Mouse (Mus musculus): Measurements from ENCODE around the gene Fpr1. TPM values are rescaled to one million over a fixed set of nuclear protein-coding genes. Genes with fewer than 3 reads are reported as not detected.
"Not testable (repeated sequence)": the region's sequence is repeated elsewhere in the genome, so short reads cannot be mapped to it uniquely, and the experiment has no call there.

The Fpr1 gene
- polyA plus RNA-seq, 1 experiment from 2014 or later = 0.20 TPM

DNA sequence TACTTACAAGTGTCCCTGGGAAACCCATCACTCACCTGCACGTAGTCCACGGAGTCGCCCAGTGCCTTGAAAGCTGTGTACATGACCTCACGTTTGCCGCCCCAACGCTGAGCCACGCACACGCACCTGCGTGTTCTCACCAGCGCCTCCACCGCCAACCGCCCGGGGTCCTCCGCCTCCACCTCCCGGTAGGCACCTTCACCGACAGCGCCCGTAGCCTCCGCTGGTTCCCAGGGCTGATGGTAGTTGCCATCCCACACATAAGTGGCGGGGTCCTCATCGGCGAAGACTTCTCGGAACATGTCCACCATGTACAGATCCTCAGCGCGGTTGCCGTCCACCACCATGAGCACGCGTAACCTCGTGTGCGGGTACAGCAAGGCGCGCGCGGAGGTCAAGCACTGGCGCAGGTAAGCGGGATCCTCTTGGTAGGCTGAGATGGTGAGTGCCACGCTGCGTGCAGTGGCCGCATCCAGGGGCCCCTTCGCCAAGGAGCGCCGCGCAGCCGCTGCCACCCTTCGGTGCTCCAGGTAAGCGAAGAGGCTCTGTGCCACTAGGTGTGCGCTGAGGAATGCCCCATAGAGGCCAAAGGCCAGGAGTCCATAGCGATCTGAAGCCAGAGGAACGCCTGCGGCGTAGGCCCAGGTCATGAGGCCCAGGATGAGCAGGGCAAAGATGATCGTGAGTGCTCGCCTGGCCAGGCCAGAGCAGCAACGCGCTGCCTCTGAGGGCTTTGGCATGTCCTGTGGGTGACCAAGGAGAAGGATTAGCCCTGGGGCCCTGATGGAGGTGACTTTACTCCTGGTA lies 33.6 kb downstream of the Fpr1 start:
- Histone ChIP-seq H3K4me1 (peaks cover 8% of the 10 kb centered on the region; the same call in 1 of the 2 replicates), H3K4me2 (replicated peaks) (peak overlapping the region; percentile 16; the same call in 1 of the 2 replicates), H3K9ac (no peak overlapping the region), H3K27me3 (peaks cover 10% of the 10 kb centered on the region; the same call in 1 of the 2 replicates), H3K4me3 (replicated peaks) (no peak overlapping the region), H3K9me3 (replicated peaks) (no peaks in the 10 kb centered on the region), H3K36me3 (no peaks in the 10 kb centered on the region; the same call in 1 of the 2 replicates), H3K27ac (replicated peaks) (no peak overlapping the region)
- WGBS = 26% methylated on average over 55 of the region's 55 CpGs
- ATAC-seq (ENCODE audit: insufficient number of reproducible peaks, low FRiP score, low TSS enrichment, low read depth) = no peak

DNA sequence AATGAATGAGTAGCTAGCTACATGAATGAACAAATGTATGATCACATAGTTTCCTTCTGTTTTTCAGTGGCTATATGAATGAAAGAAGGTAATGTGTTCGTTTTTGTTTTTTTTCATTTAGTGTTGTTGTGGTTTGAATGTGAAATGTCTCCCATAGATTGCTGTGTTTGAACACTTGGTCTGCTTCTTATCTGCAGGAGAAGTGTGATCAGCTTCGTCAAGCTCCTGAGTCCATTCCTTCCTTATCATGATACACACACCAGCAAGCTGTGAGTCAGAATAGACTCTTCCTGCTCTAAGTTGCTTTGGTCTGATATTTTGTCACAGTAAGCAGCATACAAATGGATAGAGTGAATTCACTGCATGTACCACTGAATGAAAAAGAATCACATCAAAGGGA lies 34.8 kb downstream of the Fpr1 start:
- Histone ChIP-seq H3K9ac (no peak overlapping the region), H3K4me2 (replicated peaks) (no peak overlapping the region), H3K27me3 (peaks cover 10% of the 10 kb centered on the region; the same call in 1 of the 2 replicates), H3K36me3 (no peaks in the 10 kb centered on the region; the same call in 1 of the 2 replicates), H3K9me3 (replicated peaks) (no peaks in the 10 kb centered on the region), H3K27ac (replicated peaks) (no peak overlapping the region), H3K4me1 (0 out of 2 replicates have a peak, but pooled peaks cover 3% of the 10 kb centered on the region), H3K4me3 (replicated peaks) (no peak overlapping the region)
- no peak for ATAC-seq (ENCODE audit: insufficient number of reproducible peaks, low FRiP score, low TSS enrichment, low read depth)
- WGBS = 82% methylated on average over 2 of the region's 2 CpGs

DNA sequence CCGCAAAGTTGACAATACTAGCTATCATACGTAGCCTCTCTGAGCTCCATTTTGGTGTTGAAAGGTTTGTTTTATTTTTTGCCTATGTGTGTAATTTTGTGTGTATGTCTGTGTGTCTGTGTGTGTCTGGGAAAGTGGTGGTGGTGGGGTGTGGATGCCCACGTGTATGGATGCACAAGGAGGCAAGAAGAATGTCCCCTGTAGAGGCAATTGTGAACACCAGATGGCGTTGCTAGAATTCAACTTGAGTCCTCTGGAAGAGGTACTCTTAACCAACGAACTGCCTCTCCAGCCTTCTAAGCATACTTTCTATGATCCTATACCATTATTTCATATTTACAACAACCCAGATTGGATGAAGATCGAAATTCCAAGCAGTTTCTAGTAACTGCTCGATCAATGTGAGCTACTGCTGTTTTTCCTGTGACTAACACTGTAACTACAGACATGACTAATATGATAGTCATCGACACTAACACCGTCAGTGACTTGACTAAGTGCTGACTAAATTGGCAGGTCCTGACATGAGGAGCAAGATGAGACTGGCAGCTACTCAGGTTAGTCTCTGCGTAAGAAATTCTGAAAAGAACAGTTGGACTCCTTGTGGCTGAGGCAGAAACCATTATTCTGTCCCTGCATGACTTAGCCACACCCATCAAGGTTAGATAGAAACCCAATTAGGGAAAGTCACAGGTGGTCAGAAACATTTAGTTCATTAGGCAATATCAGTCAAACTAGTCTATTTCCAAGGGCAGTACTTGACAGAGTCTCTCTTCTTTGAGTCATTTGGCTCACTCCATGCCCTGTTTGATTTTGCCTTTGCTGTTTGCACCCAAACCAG lies 38.3 kb downstream of the Fpr1 start:
- Histone ChIP-seq H3K9me3 (replicated peaks) (no peaks in the 10 kb centered on the region), H3K9ac (no peak overlapping the region), H3K36me3 (peaks cover 9% of the 10 kb centered on the region), H3K27ac (replicated peaks) (no peak overlapping the region), H3K4me2 (replicated peaks) (no peak overlapping the region), H3K4me3 (replicated peaks) (no peak overlapping the region), H3K4me1 (0 out of 2 replicates have a peak, but pooled peaks cover 3% of the 10 kb centered on the region), H3K27me3 (peaks cover 7% of the 10 kb centered on the region; the same call in 1 of the 2 replicates)
- no peak for ATAC-seq (ENCODE audit: insufficient number of reproducible peaks, low FRiP score, low TSS enrichment, low read depth)
- 74% methylated on average over 10 of the region's 10 CpGs for WGBS

- not testable (repeated sequence) for H3K27ac ChIP-seq (replicated peaks); ATAC-seq (ENCODE audit: insufficient number of reproducible peaks, low FRiP score, low TSS enrichment, low read depth); H3K4me2 ChIP-seq (replicated peaks); H3K9ac ChIP-seq; H3K4me1 ChIP-seq; H3K27me3 ChIP-seq; H3K9me3 ChIP-seq (replicated peaks); H3K4me3 ChIP-seq (replicated peaks)
- WGBS = 78% methylated on average over 3 of the region's 3 CpGs
- peaks cover 17% of the 10 kb centered on the region for H3K36me3 ChIP-seq
Observed at GRCm38 (mm10) chr17:17844606-17845005, 39.1 kb downstream of the Fpr1 start.

DNA sequence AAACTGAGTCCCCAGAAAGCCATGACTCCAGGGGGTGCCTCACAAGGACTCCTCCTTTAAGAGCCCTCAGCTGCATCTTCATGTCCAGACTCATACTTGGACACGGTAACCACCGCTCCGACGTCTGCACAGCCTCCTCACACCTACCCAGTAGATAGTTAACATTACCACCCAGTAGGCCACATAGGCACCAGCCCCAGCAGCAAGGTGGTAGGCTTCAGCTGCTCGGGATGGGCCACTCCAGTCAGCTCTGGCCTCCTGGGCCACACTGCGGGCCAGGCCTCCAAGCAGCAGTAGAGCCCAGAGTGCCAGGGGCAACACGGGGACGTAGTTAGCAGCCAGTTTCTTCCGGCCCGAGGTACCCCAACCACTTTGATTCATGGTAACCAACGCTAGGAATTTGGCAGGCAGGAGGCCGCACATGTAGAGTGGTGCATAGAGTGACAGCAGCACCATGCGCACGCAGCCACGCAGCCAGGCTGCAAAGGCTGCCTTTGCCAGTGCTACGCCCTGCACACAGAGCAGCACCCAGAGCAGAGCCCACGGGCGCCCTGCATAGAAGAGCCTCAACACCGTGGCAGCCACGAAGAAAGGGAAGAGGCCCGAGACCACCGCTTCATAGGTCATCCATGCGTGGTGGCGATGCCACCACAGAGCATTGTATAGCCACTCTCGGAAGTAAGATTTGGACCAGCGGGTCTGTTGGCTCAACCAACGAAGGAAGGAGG lies 40.0 kb downstream of the Fpr1 start:
- Histone ChIP-seq H3K36me3 (peaks cover 20% of the 10 kb centered on the region), H3K9ac (no peak overlapping the region), H3K9me3 (replicated peaks) (no peaks in the 10 kb centered on the region), H3K27ac (replicated peaks) (no peak overlapping the region), H3K4me1 (peaks cover 1% of the 10 kb centered on the region), H3K4me2 (replicated peaks) (no peak overlapping the region), H3K4me3 (replicated peaks) (no peak overlapping the region), H3K27me3 (no peaks in the 10 kb centered on the region)
- 70% methylated on average over 27 of the region's 27 CpGs for WGBS
- peak; percentile 41 for ATAC-seq (ENCODE audit: insufficient number of reproducible peaks, low FRiP score, low TSS enrichment, low read depth)

- H3K4me2 ChIP-seq (replicated peaks) = no peak overlapping the region
- H3K4me3 ChIP-seq (replicated peaks) = no peak overlapping the region
- WGBS = 81% methylated on average over 7 of the region's 7 CpGs
- no peaks in the 10 kb centered on the region for H3K27me3 ChIP-seq
- H3K9ac ChIP-seq = no peak overlapping the region
- H3K36me3 ChIP-seq = peaks cover 24% of the 10 kb centered on the region
- H3K27ac ChIP-seq (replicated peaks) = no peak overlapping the region
- no peak for ATAC-seq (ENCODE audit: insufficient number of reproducible peaks, low FRiP score, low TSS enrichment, low read depth)
- peaks cover 28% of the 10 kb centered on the region for H3K4me1 ChIP-seq
- H3K9me3 ChIP-seq (replicated peaks) = no peaks in the 10 kb centered on the region
Observed at GRCm38 (mm10) chr17:17840796-17841195, 42.9 kb downstream of the Fpr1 start.

- 91% methylated on average over 2 of the region's 2 CpGs for WGBS
- no peak for ATAC-seq (ENCODE audit: insufficient number of reproducible peaks, low FRiP score, low TSS enrichment, low read depth)
Observed at GRCm38 (mm10) chr17:17839276-17839675, 44.5 kb downstream of the Fpr1 start.

GRCm38 (mm10) chr17:17837919-17838701 lies 45.6 kb downstream of the Fpr1 start:
- H3K36me3 ChIP-seq = peaks cover 31% of the 10 kb centered on the region
- H3K27ac ChIP-seq (replicated peaks) = peak overlapping the region; percentile 89
- H3K4me3 ChIP-seq (replicated peaks) = peak overlapping the region; percentile 50
- H3K9ac ChIP-seq = peak overlapping the region; percentile 15; the same call in 1 of the 2 replicates
- 1% methylated on average over 43 of the region's 43 CpGs for WGBS
- H3K4me2 ChIP-seq (replicated peaks) = peak overlapping the region; percentile 68
- peak; percentile 97 for ATAC-seq (ENCODE audit: insufficient number of reproducible peaks, low FRiP score, low TSS enrichment, low read depth)
- H3K9me3 ChIP-seq (replicated peaks) = no peaks in the 10 kb centered on the region
- no peaks in the 10 kb centered on the region for H3K27me3 ChIP-seq
- H3K4me1 ChIP-seq = peaks cover 52% of the 10 kb centered on the region

More at GRCm38 (mm10) chr17:17839276-17839675, 44.5 kb downstream of the Fpr1 start:
- H3K9ac ChIP-seq = no peak overlapping the region
- H3K9me3 ChIP-seq (replicated peaks) = no peaks in the 10 kb centered on the region
- no peak overlapping the region for H3K4me3 ChIP-seq (replicated peaks)
- peaks cover 26% of the 10 kb centered on the region for H3K36me3 ChIP-seq
- no peaks in the 10 kb centered on the region for H3K27me3 ChIP-seq
- peaks cover 41% of the 10 kb centered on the region for H3K4me1 ChIP-seq
- no peak overlapping the region for H3K4me2 ChIP-seq (replicated peaks)
- H3K27ac ChIP-seq (replicated peaks) = no peak overlapping the region

DNA sequence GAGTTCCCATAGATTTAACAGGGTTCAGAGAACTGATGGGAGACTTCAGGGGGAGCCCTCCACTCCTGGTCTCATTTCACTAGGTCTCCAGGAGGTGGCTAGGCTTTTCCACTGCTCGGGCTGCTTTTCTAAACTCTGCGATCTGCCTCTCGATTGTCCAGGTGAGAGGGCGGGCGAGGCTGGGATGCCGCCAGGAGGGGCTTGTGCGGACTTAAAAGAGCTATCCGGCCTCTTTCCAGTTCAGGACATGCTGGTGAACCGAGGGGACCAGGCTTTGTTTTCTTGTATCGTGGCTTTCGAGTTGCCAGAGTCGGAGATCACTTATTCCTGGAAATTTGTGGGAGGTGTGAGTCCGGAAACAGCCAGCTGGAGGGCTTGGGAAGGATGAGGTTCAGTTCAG lies 46.3 kb downstream of the Fpr1 start:
- 7% methylated on average over 13 of the region's 13 CpGs for WGBS
- ATAC-seq (ENCODE audit: insufficient number of reproducible peaks, low FRiP score, low TSS enrichment, low read depth) = no peak
- H3K9ac ChIP-seq = 0 out of 2 replicates have a peak overlapping the region, but pooled peaks have one; percentile 15
- H3K36me3 ChIP-seq = peaks cover 36% of the 10 kb centered on the region
- peak overlapping the region; percentile 50 for H3K4me3 ChIP-seq (replicated peaks)
- peak overlapping the region; percentile 68 for H3K4me2 ChIP-seq (replicated peaks)
- no peaks in the 10 kb centered on the region for H3K27me3 ChIP-seq
- no peaks in the 10 kb centered on the region for H3K9me3 ChIP-seq (replicated peaks)
- peak overlapping the region; percentile 89 for H3K27ac ChIP-seq (replicated peaks)
- peaks cover 54% of the 10 kb centered on the region for H3K4me1 ChIP-seq

DNA sequence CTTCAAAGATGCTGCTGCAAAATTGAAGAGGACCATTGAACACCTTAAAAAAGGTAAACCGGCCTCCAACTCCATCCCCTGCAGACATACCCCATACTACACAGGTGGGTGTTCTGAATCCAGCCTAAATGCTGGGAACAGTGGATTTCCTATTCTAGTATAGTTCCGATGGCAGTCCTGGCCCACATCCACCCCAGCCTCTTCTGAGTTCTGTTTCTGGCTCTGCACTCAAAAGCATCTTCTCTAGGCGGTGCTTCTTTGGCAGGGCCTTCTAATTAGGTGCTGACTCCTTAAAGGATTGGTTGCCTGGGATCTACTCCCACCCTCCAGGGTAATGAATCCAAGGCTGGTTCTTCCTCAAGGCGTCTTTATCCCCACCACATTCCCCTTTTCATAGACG lies 47.6 kb downstream of the Fpr1 start:
- no peaks in the 10 kb centered on the region for H3K9me3 ChIP-seq (replicated peaks)
- no peak overlapping the region for H3K4me3 ChIP-seq (replicated peaks)
- peaks cover 61% of the 10 kb centered on the region for H3K4me1 ChIP-seq
- H3K9ac ChIP-seq = no peak overlapping the region
- 68% methylated on average over 5 of the region's 5 CpGs for WGBS
- H3K27me3 ChIP-seq = no peaks in the 10 kb centered on the region
- no peak overlapping the region for H3K4me2 ChIP-seq (replicated peaks)
- peaks cover 36% of the 10 kb centered on the region for H3K36me3 ChIP-seq
- H3K27ac ChIP-seq (replicated peaks) = no peak overlapping the region
- no peak for ATAC-seq (ENCODE audit: insufficient number of reproducible peaks, low FRiP score, low TSS enrichment, low read depth)
